Mouse (Mus musculus) liver, postnatal 0 days (tissue): ENCODE measurements around the gene Aldh3b1. TPM values are rescaled to one million over a fixed set of nuclear protein-coding genes. Genes with fewer than 3 reads are reported as not detected.
"Not testable (repeated sequence)": the region's sequence is repeated elsewhere in the genome, so short reads cannot be mapped to it uniquely, and the experiment has no call there.

ENCODE experiments used
- ATAC-seq: fragments of 200-750 bp; cut with Nextera tagmentation; 2 replicates; pipeline ENCODE4 v1.8.0; 2017; ENCODE audit warnings: mild to moderate bottlenecking, moderate library complexity
- DNase-seq: peaks from one replicate; pipeline ENCODE4 v3.0.0-alpha.2; 2016
- H3K27ac ChIP-seq: fragments of 300-500 bp; sonication (generic); 2 replicates; pipeline ENCODE4 v1.5.1; 2014; ENCODE audit warnings: antibody characterized with exemption, moderate library complexity, mild to moderate bottlenecking, low read depth
- H3K27me3 ChIP-seq: fragments of 300-500 bp; sonication (generic); 2 replicates; pipeline ENCODE4 v1.6.1; 2014; ENCODE audit warnings: low read length, control low read depth, mixed read lengths; ENCODE audit not compliant: insufficient read depth
- H3K36me3 ChIP-seq: fragments of 300-500 bp; sonication (generic); replicated peaks from 2 replicates; pipeline ENCODE4 v1.6.1; 2014; ENCODE audit warnings: mild to moderate bottlenecking, control low read depth, low read length, moderate library complexity, mixed read lengths; ENCODE audit not compliant: insufficient read depth
- H3K4me1 ChIP-seq: fragments of 300-500 bp; sonication (generic); 2 replicates; pipeline ENCODE4 v1.6.1; 2014; ENCODE audit warnings: antibody characterized with exemption, mild to moderate bottlenecking, control low read depth; ENCODE audit not compliant: insufficient read depth
- H3K4me2 ChIP-seq: fragments of 300-500 bp; sonication (generic); 2 replicates; pipeline ENCODE4 v1.6.1; 2014; ENCODE audit warnings: low read depth, mild to moderate bottlenecking, low read length, moderate library complexity, mixed read lengths
- H3K4me3 ChIP-seq: fragments of 300-500 bp; sonication (generic); 2 replicates; pipeline ENCODE4 v1.5.1; 2014; ENCODE audit warnings: low read depth, low read length
- H3K9ac ChIP-seq: fragments of 300-500 bp; sonication (generic); replicated peaks from 2 replicates; pipeline ENCODE4 v1.6.1; 2014; ENCODE audit warnings: mild to moderate bottlenecking, moderate library complexity
- H3K9me3 ChIP-seq: fragments of 300-500 bp; sonication (generic); 2 replicates; pipeline ENCODE4 v1.6.1; 2016; ENCODE audit warnings: mild to moderate bottlenecking, control low read depth, low read length, mixed read lengths
- CTCF ChIP-seq: sonication (generic); IDR thresholded peaks from 2 replicates; pipeline ENCODE4 v1.5.1; 2016; ENCODE audit warnings: antibody characterized with exemption, low read depth
- EP300 ChIP-seq: IDR thresholded peaks from 2 replicates; pipeline ENCODE4 v1.6.1; 2016; ENCODE audit warnings: antibody characterized with exemption, low read depth, mild to moderate bottlenecking
- WGBS: fragments of 180-500 bp; shearing (Covaris S2); extraction: QIAGEN DNeasy Blood & Tissue Kit; methylation state at CpG from one replicate; pipeline ENCODE4 v1.1.7; 2014; ENCODE audit not compliant: insufficient replicate concordance; 5-methylcytosine and 5-hydroxymethylcytosine counted together
- polyA plus RNA-seq: library from polyadenylated mRNA; unstranded; fragments of >200 nt; fragmentation: Nextera tagmentation; extraction: Ambion mirVana; gene quantifications from 2 replicates; pipeline ENCODE4 v1.2.1, GENCODE M21; 2015

Gene Aldh3b1
- polyA plus RNA-seq, 1 experiment from 2014 or later, result 9.5 TPM

DNA sequence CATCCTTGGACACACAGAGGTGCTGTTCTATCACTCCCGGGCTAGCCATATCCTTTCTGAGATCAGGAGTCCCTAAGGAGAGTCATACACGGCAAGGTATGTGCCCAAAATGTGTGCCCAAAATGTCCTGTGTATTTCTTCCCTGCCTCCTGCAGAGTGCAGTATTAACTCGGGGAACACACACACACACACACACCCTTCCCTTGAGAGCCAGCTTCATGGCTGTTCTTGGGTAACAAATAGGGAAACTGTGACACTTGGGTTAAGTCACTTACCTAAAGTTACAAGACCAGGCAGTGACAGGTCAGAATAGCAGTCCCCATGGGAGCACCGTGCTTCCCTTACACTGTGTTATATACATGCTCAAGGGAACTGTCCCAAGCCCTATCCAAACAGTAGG, 34.4 kb upstream of the Aldh3b1 start:
- H3K36me3 ChIP-seq, result no peaks in the 10 kb centered on the region
- H3K4me1 ChIP-seq, result no peaks in the 10 kb centered on the region
- 59% methylated on average over 4 of the region's 4 CpGs for WGBS
- no peak overlapping the region for H3K4me3 ChIP-seq
- no peak for TF ChIP-seq EP300
- peak; percentile 42 for TF ChIP-seq CTCF
- no peak overlapping the region for H3K27ac ChIP-seq
- H3K4me2 ChIP-seq, result no peak overlapping the region
- DNase-seq, result no peak
- H3K27me3 ChIP-seq, result no peaks in the 10 kb centered on the region
- no peaks in the 10 kb centered on the region for H3K9me3 ChIP-seq
- H3K9ac ChIP-seq, result no peak overlapping the region
- ATAC-seq, result 0 out of 2 replicates have a peak, but pooled peaks have one; percentile 10

DNA sequence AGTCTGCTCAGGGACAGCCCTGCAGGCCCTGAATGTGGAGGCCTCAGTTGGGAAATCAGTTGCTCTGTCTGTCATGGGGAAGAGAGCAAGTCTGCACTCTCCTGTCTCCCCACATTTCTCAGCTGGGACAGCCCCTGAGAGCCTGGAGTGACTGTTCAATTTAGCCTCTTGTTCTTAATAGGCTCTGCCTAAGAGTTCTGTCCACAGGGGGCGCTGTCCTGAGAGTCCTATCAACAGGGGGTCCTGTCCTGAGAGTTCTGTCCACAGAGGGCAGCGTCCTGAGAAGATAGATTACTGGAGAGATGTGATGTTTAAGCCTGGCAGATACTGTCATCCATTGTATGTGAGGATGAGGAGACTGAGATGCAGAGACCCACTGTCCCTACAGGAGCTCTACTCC, 32.9 kb upstream of the Aldh3b1 start:
- H3K4me3 ChIP-seq, result no peak overlapping the region
- DNase-seq (no peak), ATAC-seq (no peak)
- H3K36me3 ChIP-seq, result no peaks in the 10 kb centered on the region
- no peaks in the 10 kb centered on the region for H3K9me3 ChIP-seq
- H3K27ac ChIP-seq, result no peak overlapping the region
- WGBS, result 13% methylated on average over 2 of the region's 2 CpGs
- peak; percentile 45 for TF ChIP-seq CTCF
- no peak for TF ChIP-seq EP300
- H3K4me1 ChIP-seq, result no peaks in the 10 kb centered on the region
- no peak overlapping the region for H3K4me2 ChIP-seq
- H3K9ac ChIP-seq, result no peak overlapping the region
- no peaks in the 10 kb centered on the region for H3K27me3 ChIP-seq

DNA sequence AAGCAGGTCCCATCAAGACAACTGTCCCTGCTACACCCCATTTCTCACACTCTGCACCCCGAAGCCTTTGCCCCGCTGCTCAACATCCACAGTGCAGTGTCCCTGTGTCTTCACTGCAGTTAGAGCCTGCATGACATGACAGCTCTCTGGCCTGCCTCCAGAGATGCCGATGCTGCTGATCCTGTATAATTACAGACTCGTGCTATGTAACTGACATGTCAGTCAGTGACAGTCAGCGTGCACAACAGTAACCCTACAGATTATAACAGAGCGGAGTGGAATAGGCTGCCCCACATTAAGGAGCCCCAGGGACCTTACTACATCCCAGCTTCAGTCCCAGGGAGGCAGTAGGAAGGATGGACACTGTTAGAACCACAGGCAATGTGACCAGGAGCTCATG, 32.2 kb upstream of the Aldh3b1 start:
- H3K9ac ChIP-seq, H3K27me3 ChIP-seq, ATAC-seq, H3K4me1 ChIP-seq, H3K9me3 ChIP-seq, DNase-seq, H3K36me3 ChIP-seq, H3K4me3 ChIP-seq, H3K4me2 ChIP-seq, H3K27ac ChIP-seq: not testable (repeated sequence)
- 83% methylated on average over 6 of the region's 6 CpGs for whole genome bisulfite sequencing

DNA sequence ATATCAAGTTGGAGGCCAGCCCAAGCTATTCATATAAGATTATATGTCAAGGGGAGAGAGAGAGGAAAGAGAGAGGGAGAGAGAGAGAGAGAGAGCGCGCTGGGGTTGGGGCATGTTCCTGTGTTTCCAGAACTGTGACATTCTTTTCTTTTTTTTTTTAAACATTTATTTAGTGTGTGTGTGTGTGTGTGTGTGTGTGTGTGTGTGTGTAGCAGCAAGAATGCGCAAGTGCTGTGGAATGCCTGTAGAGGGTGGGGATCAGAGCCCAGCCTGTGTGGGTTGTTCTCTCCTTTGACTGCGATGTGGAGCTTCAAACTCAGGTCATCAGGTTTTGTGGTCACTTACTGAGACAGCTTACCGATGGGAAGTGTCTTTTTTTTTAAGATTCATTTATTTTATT, 30.6 kb upstream of the Aldh3b1 start:
- H3K4me3 ChIP-seq, result no peak overlapping the region
- no peaks in the 10 kb centered on the region for H3K27me3 ChIP-seq
- no peak for DNase-seq
- 71% methylated on average over 5 of the region's 5 CpGs for WGBS
- H3K9ac ChIP-seq, result no peak overlapping the region
- no peak overlapping the region for H3K27ac ChIP-seq
- no peaks in the 10 kb centered on the region for H3K4me1 ChIP-seq
- no peak for TF ChIP-seq EP300
- no peak for TF ChIP-seq CTCF
- no peak for ATAC-seq
- H3K4me2 ChIP-seq, result no peak overlapping the region
- H3K36me3 ChIP-seq, result no peaks in the 10 kb centered on the region
- H3K9me3 ChIP-seq, result no peaks in the 10 kb centered on the region

DNA sequence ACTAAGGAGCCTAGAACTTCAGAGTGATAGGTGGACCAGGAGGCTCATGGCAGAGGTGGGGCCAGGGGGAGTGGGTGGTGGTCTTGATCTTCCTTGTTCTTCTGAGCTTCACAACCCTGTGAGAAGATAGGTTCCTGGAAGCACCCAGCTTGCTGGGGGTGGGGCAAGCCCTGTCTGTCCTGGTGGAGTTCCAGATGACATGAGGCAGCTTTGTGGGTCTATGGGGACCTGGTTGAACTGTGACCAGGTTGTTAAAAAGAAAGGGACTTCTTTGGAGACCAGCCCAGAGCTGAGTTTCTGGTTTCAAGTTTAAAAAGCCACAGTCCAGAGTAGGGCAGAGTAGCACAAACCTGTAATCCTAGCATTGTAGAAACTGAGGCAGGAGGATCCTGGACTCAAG, 29.4 kb upstream of the Aldh3b1 start:
- ATAC-seq, result no peak
- Histone ChIP-seq H3K4me3 (no peak overlapping the region), H3K27ac (no peak overlapping the region), H3K36me3 (no peaks in the 10 kb centered on the region), H3K4me2 (no peak overlapping the region), H3K9ac (no peak overlapping the region), H3K27me3 (no peaks in the 10 kb centered on the region), H3K4me1 (no peaks in the 10 kb centered on the region), H3K9me3 (no peaks in the 10 kb centered on the region)
- TF ChIP-seq CTCF, result no peak
- TF ChIP-seq EP300, result no peak
- no peak for DNase-seq

DNA sequence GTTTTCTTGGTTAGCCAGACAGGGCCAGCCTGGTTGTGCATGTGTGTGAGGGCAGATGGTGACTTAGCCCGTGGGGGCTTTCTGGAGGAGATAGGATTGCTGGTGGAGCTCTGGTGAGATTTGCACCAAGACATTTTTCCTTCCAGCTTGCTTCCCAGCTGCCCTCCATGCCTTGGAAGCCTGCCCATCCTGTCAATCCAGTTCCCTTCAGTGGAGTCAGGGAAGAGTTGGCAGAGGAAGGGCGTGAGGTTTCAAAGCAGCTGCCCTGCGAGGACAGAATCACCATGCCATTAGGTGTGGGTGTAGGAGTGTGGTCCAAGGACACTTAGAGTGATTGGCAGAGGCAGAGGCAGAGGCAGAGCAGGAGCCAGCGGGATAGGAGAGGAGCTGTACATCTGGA, 28.9 kb upstream of the Aldh3b1 start, which contains the start of gene Aldh3b3:
Aldh3b3 (plus strand) TSS at position 176 of the 400 bp plus-strand sequence.
- H3K4me1 ChIP-seq, result no peaks in the 10 kb centered on the region
- H3K4me2 ChIP-seq, result no peak within 1 kb of the TSS
- H3K9ac ChIP-seq, result no peak within 1 kb of the TSS
- H3K36me3 ChIP-seq, result no peaks in the 10 kb centered on the region
- no peak within 1 kb of the TSS for H3K27ac ChIP-seq
- ATAC-seq, result no peak
- H3K27me3 ChIP-seq, result no peaks in the 10 kb centered on the region
- TF ChIP-seq EP300 (no peak), CTCF (no peak)
- 64% methylated on average over 4 of the region's 4 CpGs for WGBS
- no peak within 1 kb of the TSS for H3K4me3 ChIP-seq
- H3K9me3 ChIP-seq, result no peaks in the 10 kb centered on the region
- no peak for DNase-seq

DNA sequence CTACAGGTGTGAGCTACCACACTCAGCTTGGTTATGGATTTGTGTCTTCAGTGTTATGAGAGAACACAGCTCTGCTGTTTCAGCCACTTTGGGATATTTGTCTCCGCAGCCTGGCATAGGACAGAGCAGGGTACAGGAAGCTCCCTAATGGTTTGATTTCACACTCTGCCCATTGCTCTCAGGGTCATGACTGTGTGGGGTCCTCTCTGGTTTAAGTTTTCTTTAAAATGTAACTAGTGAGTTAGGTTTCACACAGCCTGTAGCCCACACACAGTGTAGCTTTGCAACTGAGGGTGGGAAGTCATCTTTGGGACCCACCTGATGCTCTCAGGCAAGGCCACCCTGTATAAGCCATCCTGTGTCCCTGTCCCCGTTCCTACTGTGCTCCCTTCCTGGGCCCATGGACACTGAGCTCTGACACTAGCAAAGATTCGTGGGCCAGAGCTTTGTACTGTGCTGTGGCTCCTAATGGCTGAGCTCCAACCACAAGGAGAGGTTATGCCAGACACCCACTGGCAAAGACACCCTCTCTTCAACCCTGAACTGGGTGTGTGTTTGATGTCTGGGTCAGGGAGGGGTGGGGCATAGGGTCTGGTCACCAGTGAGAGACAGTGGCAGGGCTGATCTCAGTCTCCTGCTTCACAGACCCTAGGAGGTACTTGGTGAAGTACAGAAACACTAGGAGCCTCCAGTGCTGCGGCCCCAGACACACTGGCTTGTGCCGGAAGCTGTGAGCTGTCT, 27.9 kb upstream of the Aldh3b1 start:
- not testable (repeated sequence) for H3K9me3 ChIP-seq, H3K4me1 ChIP-seq, DNase-seq, H3K9ac ChIP-seq, ATAC-seq, H3K27ac ChIP-seq, H3K27me3 ChIP-seq, H3K4me3 ChIP-seq, H3K36me3 ChIP-seq, H3K4me2 ChIP-seq
- WGBS, result 83% methylated on average over 5 of the region's 5 CpGs
